Mouse (Mus musculus) ES-E14 (cell line): ENCODE measurements around the gene Mrpl50. TPM values are rescaled to one million over a fixed set of nuclear protein-coding genes. Genes with fewer than 3 reads are reported as not detected.
"Not testable (repeated sequence)": the region's sequence is repeated elsewhere in the genome, so short reads cannot be mapped to it uniquely, and the experiment has no call there.

Experiments used
- DNase-seq: peaks from one replicate; pipeline ENCODE4 v3.0.0-alpha.2; 2013; ENCODE audit warnings: low read depth, low spot score
- H3K27ac ChIP-seq: 2 replicates; pipeline ENCODE4 v1.5.1; 2012; ENCODE audit warnings: low read depth, mild to moderate bottlenecking, low read length, moderate library complexity, mixed read lengths; ENCODE audit not compliant: poor library complexity, insufficient read depth, severe bottlenecking
- H3K36me3 ChIP-seq: 2 replicates; pipeline ENCODE4 v1.6.1; 2012; ENCODE audit warnings: mild to moderate bottlenecking, low read length, moderate library complexity, mixed read lengths; ENCODE audit not compliant: control insufficient read depth, poor library complexity, insufficient read depth, severe bottlenecking
- H3K4me1 ChIP-seq, 2 experiments: fragments of 150-350 bp in 1 of 2; sonication (generic) in 1 of 2; 2 replicates each; pipeline ENCODE4 v1.6.1; 2012; ENCODE audit warnings: low read length in 2 of 2, mild to moderate bottlenecking in 1 of 2, mixed read lengths in 1 of 2; ENCODE audit not compliant: control insufficient read depth in 2 of 2, insufficient read depth in 2 of 2, poor library complexity in 1 of 2
- H3K4me3 ChIP-seq, 2 experiments: fragments of 150-350 bp in 1 of 2; sonication (generic) in 1 of 2; 2 replicates each; pipeline ENCODE4 v1.5.1; 2012; ENCODE audit warnings: low read length in 2 of 2, low read depth in 1 of 2, mild to moderate bottlenecking in 1 of 2, mixed read lengths in 1 of 2; ENCODE audit not compliant: insufficient read depth in 1 of 2, poor library complexity in 1 of 2, severe bottlenecking in 1 of 2
- H3K9ac ChIP-seq: 2 replicates; pipeline ENCODE4 v1.6.1; 2012; ENCODE audit warnings: low read depth, mild to moderate bottlenecking, low read length, mixed read lengths; ENCODE audit not compliant: poor library complexity, insufficient read depth, severe bottlenecking
- H3K9me3 ChIP-seq: fragments of 150-350 bp; sonication (generic); 2 replicates; pipeline ENCODE4 v1.6.1; 2012; ENCODE audit warnings: low read depth, mild to moderate bottlenecking, low read length; ENCODE audit not compliant: control insufficient read depth, insufficient read depth
- CHD2 ChIP-seq: IDR thresholded peaks from 2 replicates; pipeline ENCODE4 v1.6.1; 2014; ENCODE audit warnings: mild to moderate bottlenecking, low read depth, low read length, inconsistent platforms
- HCFC1 ChIP-seq: IDR thresholded peaks from 2 replicates; pipeline ENCODE4 v1.6.1; 2012; ENCODE audit warnings: low read length, inconsistent platforms, borderline replicate concordance; ENCODE audit not compliant: insufficient read depth
- MAFK ChIP-seq: IDR thresholded peaks from 2 replicates; pipeline ENCODE4 v1.6.1; 2014; ENCODE audit warnings: mild to moderate bottlenecking, low read depth, low read length, inconsistent platforms; ENCODE audit not compliant: insufficient read depth
- ZC3H11A ChIP-seq: IDR thresholded peaks from 2 replicates; pipeline ENCODE4 v1.6.1; 2012; ENCODE audit warnings: low read depth, mild to moderate bottlenecking, inconsistent platforms, low read length, borderline replicate concordance
- ZNF384 ChIP-seq: IDR thresholded peaks from 2 replicates; pipeline ENCODE4 v1.6.1; 2012; ENCODE audit warnings: low read depth, low read length, inconsistent platforms
- in situ Hi-C, 2 experiments: fragments of 600-800 bp; cut with MboI; formaldehyde crosslinking; loops; one replicate each; pipeline ENCODE4 v1.15.1; 2025; ENCODE audit warnings: low sequenced_read_pairs in 2 of 2, inconsistent platforms in 1 of 2; ENCODE audit not compliant: unreplicated experiment in 2 of 2
- total RNA-seq: library from RNA; depleted of rRNA; stranded (reverse); fragments of 300-350 nt; gene quantifications from 2 replicates; pipeline ENCODE4 v1.2.3, GENCODE M21; 2012

Mrpl50 gene
- total RNA-seq, 1 experiment = 26.4 TPM

DNA sequence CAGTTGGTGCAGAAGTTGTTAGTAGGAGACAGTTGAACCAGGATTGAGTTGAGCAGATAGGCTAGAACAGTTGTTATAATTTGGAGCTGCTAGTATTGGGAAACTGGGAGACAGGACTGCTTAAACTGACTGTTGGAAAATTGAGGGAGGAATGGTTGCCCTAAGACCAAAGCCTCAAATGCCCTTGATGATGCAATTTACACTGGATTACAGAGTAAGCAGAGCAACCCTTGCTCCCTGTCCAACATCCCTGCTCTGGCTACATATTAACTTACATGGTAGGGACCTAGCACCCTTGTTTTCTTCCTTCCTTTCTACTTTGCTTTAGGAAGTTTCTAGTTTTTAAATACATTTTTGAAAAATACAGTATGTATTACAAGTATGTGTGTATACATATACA is 35.5 kb downstream of the Mrpl50 start:
- in situ Hi-C loops = no loop called here
- H3K9ac ChIP-seq = no peak overlapping the region
- TF ChIP-seq MAFK = no peak
- no peak for TF ChIP-seq ZNF384
- no peak for TF ChIP-seq CHD2
- TF ChIP-seq HCFC1 = no peak
- no peak for TF ChIP-seq ZC3H11A
- H3K9me3 ChIP-seq = no peaks in the 10 kb centered on the region
- DNase-seq = no peak
- H3K27ac ChIP-seq = no peak overlapping the region
- H3K4me1 ChIP-seq = peaks cover 0 to 4% of the 10 kb centered on the region in 2 experiments; a peak in 1 of 4 replicates
- H3K4me3 ChIP-seq = no peak overlapping the region
- no peaks in the 10 kb centered on the region for H3K36me3 ChIP-seq

GRCm38 (mm10) chr4:49480896-49481295 is 40.0 kb downstream of the Mrpl50 start:
- H3K9ac ChIP-seq = no peak overlapping the region
- H3K4me1 ChIP-seq = peaks cover 0 to 4% of the 10 kb centered on the region in 2 experiments; a peak in 1 of 4 replicates
- no peak for DNase-seq
- in situ Hi-C loops = no loop called here
- no peak for TF ChIP-seq ZNF384
- TF ChIP-seq HCFC1 = no peak
- no peak for TF ChIP-seq CHD2
- TF ChIP-seq MAFK = no peak
- no peak overlapping the region for H3K4me3 ChIP-seq
- no peaks in the 10 kb centered on the region for H3K9me3 ChIP-seq
- no peaks in the 10 kb centered on the region for H3K36me3 ChIP-seq
- no peak overlapping the region for H3K27ac ChIP-seq

- Histone ChIP-seq H3K4me3 (peak overlapping the region in 1 of 2 experiments; percentile 24; a peak in 1 of 4 replicates), H3K4me1 (peaks cover 0 to 4% of the 10 kb centered on the region in 2 experiments; a peak in 1 of 4 replicates), H3K9me3 (no peaks in the 10 kb centered on the region), H3K27ac (no peak overlapping the region), H3K9ac (no peak overlapping the region), H3K36me3 (no peaks in the 10 kb centered on the region)
- in situ Hi-C loops = no loop called here
- DNase-seq = no peak
- TF ChIP-seq ZNF384 (no peak), ZC3H11A (no peak), MAFK (no peak), CHD2 (no peak), HCFC1 (no peak)
Observed at GRCm38 (mm10) chr4:49480104-49480760, 40.7 kb downstream of the Mrpl50 start.

GRCm38 (mm10) chr4:49479035-49479434 is 41.9 kb downstream of the Mrpl50 start:
- H3K4me3 ChIP-seq, H3K9ac ChIP-seq, H3K4me1 ChIP-seq, H3K27ac ChIP-seq, DNase-seq, in situ Hi-C loops, H3K36me3 ChIP-seq, H3K9me3 ChIP-seq: not testable (repeated sequence)
